Mouse (Mus musculus) central nervous system, embryonic 11.5 days (tissue): ENCODE data around the gene Xpa. TPM values are rescaled to one million over a fixed set of nuclear protein-coding genes. Genes with fewer than 3 reads are reported as not detected.

ENCODE experiments used
- polyA plus RNA-seq: library from polyadenylated mRNA; depleted of rRNA; stranded (reverse); fragments of >200 nt; gene quantifications from 2 replicates; pipeline ENCODE4 v1.2.3, GENCODE M21; 2012; rRNA removed

The Xpa gene
- polyA plus RNA-seq: 31.9 and 32.0 TPM in 2 replicates

GRCm38 (mm10) chr4:46195781-46196487, at the start of gene Xpa:
Gene Xpa (minus strand): TSS chr4:46196311.

GRCm38 (mm10) chr4:46138287-46139222, 57.6 kb downstream of the Xpa start, which contains the start of the genes Ncbp1 and Tstd2:
Gene Ncbp1 (plus strand): TSS chr4:46138613.
Gene Tstd2 (minus strand): TSS chr4:46138694.

Other genes starting within 250 kb of the Xpa start
- 10.5 and 11.3 TPM in 2 replicates for gene Tdrd7, start 231.0 kb downstream of the Xpa start, polyA plus RNA-seq
- gene Tmod1, start 157.4 kb downstream of the Xpa start, polyA plus RNA-seq: 5.0 and 6.7 TPM in 2 replicates
- 128 and 174 TPM in 2 replicates for gene Ncbp1, start 57.7 kb downstream of the Xpa start, polyA plus RNA-seq
- 27.8 and 38.9 TPM in 2 replicates for gene Tstd2, start 57.6 kb downstream of the Xpa start, polyA plus RNA-seq
- 0.02 and 0.50 TPM in 2 replicates for gene Foxe1, start 147.3 kb upstream of the Xpa start, polyA plus RNA-seq
- 9.2 and 11.3 TPM in 2 replicates for gene Trmo, start 193.1 kb upstream of the Xpa start, polyA plus RNA-seq
- gene Hemgn, start 217.2 kb upstream of the Xpa start, polyA plus RNA-seq: 19.1 and 21.8 TPM in 2 replicates